Mouse (Mus musculus): ENCODE measurements around the gene Trappc12. TPM values are rescaled to one million over a fixed set of nuclear protein-coding genes. Genes with fewer than 3 reads are reported as not detected.

Trappc12 gene
- total RNA-seq, 2 experiments from 2014 or later: 49.1 to 64.0 TPM

DNA sequence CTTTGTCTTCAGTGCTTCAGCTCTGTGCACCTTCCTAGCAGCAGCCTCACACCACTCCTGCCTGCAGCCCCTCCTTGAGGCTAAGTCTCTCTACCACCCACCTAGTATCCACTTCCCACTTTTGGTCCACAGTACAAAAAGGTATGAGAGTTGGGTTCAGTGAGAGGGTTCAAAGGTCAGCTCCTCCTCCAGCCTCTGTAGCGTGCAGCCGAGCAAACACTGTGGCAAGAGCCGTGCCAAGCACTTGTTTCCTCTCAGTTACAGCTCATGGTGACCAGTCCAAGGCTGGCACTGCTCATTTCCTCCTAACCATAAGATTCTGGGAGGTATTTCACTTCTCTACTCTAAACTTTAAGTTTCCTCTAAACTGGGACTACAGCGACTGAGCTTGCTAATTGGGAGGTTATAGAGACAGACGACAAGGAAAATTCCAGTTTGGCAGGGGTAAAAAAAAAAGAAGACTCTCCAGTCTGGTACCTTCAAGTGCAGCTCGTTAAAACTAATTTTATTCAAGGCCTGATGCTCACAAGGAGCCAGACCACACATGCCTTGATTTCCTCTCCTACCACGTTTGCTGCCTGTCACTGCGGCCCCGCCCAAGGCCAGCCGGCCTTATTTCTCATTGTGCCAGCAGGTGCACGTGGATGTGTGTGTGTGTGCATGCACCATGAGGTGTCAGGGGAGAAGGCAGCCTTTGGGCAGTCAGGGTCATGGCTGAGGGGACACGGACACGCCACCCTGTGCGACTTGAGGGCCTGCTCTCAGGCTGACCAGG, 52.3 kb downstream of the Trappc12 start:
- no peak for ATAC-seq (replicated peaks; ENCODE audit: low FRiP score, low TSS enrichment, poor library complexity, severe bottlenecking)

DNA sequence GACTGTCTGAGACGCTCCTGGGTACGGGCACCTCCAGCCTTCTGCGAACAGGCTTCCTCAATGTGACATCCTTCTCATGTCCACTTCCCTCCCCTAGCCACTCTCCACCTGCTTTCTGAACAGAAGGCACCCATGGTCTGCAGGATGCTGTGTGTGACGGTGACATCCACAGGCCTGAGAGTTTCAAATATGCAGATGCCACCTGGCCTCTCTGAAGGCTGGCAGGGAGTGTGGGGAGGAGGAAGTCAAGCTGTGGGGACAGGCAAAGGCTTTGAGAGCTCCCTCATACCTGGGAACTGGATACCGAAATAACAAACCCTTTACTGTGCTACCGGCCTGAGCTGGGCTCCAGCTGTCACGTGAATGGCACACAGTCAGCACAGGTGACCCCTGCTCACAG, 55.5 kb downstream of the Trappc12 start:
- no peak for ATAC-seq (replicated peaks; ENCODE audit: low FRiP score, low TSS enrichment, poor library complexity, severe bottlenecking)

DNA sequence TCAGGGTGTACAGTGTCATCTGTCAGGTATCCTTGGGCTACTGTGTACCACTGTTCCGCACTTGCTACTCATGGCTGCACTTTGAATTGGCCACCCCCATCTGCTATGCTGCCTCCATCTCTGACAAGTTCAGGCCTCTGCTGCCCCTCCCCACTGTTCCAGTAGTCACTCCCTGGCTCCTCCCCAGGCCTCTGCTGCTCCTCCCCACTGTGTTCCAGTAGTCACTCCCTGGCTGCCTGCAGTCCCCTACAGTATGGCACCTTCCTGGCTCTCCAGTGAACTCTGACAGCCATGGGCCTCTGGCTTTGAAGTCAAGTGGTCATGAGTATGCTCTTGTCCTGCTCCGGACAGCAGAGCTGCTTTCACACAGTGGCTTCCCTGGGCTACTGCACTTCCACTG, 56.0 kb downstream of the Trappc12 start:
- ATAC-seq (replicated peaks; ENCODE audit: low FRiP score, low TSS enrichment, poor library complexity, severe bottlenecking): no peak

DNA sequence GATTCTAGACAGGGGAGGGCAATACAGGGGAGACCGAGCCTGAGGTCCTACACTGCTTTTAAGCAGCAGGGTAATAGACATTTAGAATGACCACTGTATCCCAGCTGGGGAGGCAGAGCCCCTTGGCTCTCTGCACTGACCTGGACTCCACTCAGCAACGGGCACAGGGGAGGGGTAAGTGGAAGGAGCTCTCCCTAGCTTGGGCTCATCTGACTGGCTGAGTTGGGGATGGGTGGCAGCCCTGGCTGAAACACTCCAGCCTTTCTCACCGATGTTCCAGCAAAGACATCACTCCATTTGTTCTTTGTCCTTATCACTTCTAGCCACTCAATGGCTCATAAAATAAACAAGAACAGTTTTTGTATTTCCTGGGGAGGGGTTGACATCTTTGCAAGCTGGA, 56.5 kb downstream of the Trappc12 start:
- no peak for ATAC-seq (replicated peaks; ENCODE audit: low FRiP score, low TSS enrichment, poor library complexity, severe bottlenecking)

DNA sequence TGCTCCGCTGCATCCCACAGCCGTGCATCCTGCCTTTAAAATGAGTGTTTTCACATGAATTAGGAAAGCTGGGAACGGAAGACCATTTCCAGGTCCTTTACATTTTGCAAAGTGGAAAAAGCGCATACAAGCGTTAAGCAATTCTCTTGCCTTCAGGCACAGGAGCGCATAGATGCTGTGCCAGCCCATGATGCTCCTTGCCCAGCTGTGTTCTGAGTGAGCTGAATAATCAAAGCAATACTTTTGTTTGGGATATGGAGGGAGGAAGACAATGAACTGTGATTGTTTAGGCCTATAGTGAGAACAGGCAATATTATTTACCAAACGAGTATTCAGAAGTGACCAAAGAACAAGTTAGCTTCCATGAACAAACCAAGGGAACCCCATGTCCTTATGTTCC, 59.5 kb downstream of the Trappc12 start:
- ATAC-seq (replicated peaks; ENCODE audit: low FRiP score, low TSS enrichment, poor library complexity, severe bottlenecking): no peak

DNA sequence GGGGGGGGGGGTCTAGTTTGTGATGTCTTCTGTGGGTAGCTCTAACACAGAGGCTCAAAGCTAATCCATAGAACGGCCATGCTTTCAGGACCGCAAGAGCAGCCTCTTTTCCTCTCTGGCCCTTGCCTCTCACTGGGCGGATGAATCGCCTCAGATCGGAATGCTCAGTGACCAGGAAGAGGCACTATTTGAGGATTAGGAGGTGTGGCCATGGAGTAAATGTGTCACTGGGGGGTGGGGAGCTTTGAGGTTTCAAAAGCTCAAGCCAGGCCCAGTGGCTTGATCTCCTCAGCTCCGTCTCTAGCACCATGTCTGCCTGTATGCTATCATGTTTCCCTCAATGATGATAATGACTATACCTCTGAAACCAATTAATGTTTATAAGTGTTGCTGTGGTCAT, 61.3 kb downstream of the Trappc12 start:
- no peak for ATAC-seq (replicated peaks; ENCODE audit: low FRiP score, low TSS enrichment, poor library complexity, severe bottlenecking)

DNA sequence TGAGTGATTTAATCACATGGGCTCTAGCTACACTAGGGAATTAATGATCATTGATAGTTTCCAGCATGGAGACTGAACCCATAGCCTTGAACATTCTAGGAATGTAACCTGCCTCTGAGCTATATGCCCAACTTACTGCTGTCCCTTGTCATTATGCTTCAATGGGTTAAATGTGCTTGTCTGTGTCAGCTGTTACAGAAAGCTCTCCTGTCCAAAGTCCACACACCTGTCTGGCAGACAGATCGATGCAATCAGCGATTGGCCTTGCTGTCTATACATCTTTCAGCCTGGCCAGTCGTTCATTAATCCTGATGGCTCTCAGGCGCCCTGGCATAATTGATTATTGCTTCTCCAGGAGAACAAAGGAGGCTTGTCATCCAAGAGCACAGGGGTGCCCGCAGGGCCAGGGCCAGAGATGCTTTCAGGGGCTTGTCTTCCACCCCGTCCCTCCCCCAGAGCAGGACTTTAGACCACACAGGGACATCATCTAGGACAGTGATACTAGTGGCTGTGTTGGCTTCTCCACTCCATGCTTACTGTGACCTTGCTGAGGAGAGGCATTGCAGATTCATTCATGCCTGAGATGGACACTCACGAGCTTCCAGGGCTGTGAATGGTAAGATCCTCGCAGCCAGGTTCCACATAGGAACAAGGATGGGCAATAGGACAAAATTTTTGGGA, 63.9 kb downstream of the Trappc12 start:
- ATAC-seq (replicated peaks; ENCODE audit: low FRiP score, low TSS enrichment, poor library complexity, severe bottlenecking): no peak

DNA sequence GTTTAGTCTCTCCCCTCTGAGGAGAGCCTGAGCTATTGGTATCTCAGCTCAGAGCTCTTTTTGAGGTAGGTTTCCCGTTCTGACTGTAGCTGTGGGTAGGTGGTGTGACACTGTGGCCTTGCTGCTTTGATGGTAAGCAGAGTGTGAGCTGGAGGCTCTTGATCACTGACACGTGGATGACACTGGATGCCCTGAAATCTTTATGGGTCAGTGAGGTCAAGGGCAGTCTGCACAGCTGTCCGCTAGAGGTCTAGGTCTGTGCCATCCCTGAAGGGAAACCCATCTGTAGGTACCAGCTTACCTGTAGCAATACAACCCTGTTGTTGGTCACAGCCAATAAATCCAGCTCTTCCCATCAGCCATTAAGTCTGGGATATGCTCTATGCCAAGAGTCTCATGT, 64.5 kb downstream of the Trappc12 start:
- no peak for ATAC-seq (replicated peaks; ENCODE audit: low FRiP score, low TSS enrichment, poor library complexity, severe bottlenecking)

DNA sequence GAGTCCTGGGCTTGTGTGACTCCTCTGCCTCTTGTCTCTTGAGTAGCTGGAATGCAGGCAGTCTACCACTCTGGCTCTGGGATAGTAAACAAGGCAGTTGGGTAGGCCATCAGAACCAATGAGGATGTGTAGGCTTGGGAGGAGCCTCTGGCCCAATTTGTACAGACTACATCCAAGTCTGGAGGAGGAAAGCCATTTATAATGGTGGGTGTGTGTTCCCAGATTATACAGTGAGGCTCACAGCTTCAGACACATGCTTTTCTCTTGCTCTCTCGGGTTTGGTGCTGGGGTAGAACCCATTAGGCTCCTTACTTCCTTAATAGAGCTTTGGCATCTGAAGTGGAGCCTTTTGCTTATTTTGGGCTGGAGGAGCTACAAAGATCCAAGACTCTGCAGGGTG, 65.6 kb downstream of the Trappc12 start:
- no peak for ATAC-seq (replicated peaks; ENCODE audit: low FRiP score, low TSS enrichment, poor library complexity, severe bottlenecking)

DNA sequence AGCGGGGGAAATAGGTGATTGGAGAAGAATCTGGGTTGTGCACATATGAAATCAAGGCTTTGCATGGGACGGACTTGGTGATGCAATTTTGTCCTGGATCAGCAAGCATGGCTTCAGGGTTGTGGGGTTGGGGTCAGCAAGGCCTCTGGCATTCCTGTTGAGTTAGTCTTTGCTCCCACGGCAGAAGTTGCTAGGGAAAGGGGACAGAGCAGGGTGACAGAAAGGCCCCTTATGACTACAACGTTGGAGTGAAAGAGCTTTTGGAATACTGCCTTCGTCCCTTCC, 74.4 kb downstream of the Trappc12 start:
- ATAC-seq (replicated peaks; ENCODE audit: low FRiP score, low TSS enrichment, poor library complexity, severe bottlenecking): no peak

DNA sequence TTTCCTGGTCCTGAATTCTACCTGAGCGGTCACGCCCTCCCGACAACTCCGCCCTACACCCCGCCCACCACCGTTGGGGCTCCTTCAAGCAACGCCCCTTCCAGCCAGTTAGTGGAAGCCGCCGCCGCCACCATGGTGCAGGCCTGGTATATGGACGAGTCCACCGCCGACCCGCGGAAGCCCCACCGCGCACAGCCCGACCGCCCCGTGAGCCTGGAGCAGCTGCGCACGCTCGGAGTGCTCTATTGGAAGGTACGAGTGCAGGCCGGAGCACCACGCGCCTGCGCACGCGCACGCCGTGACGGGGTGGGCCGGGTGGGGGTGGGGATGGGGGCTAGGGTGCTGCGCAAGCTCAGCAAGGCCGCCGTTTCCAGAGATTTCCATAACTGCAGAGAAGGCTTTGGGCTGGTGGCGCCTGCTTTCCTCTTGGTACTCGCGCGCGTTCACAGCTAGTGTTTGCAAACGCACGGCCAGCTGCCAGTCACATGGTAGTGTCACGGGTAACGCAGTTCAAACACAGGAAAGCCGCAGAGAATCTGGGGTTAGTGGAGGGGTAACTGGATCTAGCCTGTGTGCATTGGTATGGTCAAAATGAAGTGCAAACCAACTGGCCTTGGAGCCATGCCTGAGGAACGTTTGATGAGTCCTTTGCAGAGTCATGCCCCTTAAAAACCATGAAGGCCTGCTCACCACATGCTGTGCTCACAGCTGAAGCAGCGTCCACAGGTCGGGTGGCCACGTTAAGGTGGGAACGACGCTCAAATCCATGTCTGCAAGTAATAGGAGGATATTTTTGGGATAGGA, 74.9 kb downstream of the Trappc12 start, which contains the start of gene Adi1:
Gene Adi1 (plus strand): TSS at position 111 of the 804 bp plus-strand sequence.
- ATAC-seq (replicated peaks; ENCODE audit: low FRiP score, low TSS enrichment, poor library complexity, severe bottlenecking): peak; percentile 95

DNA sequence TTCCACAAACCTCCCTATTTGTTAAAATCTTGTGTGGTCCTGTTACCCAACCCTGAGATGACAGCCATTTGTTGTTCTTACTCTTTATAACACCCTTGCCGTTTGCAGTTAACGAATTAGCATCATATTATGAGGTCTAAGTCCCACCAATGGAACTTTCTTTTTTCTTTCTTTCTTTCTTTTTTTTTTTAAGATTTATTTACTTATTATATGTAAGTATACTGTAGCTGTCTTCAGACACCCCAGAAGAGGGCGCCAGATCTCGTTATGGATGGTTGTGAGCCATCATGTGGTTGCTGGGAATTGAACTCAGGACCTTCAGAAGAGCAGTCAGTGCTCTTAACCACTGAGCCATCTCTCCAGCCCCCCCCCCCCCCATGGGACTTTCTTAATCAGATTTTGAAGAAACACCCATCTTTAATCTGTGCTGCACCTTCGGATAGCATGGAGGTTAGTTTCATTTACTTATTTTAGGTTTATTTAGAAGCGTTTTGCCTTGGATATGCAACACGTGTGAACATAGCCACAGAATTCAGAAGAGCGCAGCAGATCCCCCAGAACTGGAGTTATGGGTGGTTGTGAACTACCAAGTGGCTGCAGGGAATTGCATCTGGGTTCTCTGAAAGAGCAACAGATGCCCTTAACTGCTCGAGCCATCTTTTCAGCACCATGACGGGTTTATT, 76.1 kb downstream of the Trappc12 start:
- no peak for ATAC-seq (replicated peaks; ENCODE audit: low FRiP score, low TSS enrichment, poor library complexity, severe bottlenecking)

DNA sequence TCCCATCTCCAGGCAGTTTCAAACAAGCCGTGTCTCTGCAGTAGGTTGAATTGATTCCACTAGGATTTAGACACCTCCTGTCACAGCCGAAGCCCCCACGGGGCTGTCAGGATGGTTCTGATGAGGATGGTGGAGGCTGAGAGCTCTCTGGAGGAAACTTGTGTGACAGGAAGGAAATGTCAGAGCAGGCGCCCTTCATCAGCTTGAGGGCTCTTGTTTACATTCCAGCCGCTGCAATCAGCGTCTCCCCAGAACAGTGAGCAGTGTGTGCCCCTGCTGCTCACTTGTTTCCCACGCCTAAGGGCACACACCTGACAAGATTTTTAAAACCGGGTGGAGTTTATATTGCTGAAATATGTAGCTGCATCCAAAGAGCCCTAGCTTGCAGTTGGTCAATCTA, 83.0 kb downstream of the Trappc12 start:
- no peak for ATAC-seq (replicated peaks; ENCODE audit: low FRiP score, low TSS enrichment, poor library complexity, severe bottlenecking)

DNA sequence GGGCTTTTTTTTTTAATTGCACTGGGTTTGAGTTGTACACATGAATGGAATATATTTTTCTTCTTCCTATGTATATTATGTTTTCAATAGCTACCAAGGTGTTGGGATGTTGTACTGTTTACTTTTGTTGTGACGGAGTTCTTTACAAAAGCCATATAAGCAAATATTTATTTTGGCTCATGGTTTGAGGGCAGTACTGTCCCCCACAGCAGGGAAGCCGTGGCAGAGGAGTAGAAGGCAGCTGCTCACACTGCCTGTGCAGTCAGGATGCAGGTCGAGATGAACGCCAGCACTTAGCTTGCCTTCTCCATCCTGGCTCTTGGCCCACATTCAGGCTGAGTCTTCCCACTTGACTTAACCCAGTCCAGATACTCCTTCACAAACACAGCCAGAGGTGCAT, 83.5 kb downstream of the Trappc12 start:
- no peak for ATAC-seq (replicated peaks; ENCODE audit: low FRiP score, low TSS enrichment, poor library complexity, severe bottlenecking)

DNA sequence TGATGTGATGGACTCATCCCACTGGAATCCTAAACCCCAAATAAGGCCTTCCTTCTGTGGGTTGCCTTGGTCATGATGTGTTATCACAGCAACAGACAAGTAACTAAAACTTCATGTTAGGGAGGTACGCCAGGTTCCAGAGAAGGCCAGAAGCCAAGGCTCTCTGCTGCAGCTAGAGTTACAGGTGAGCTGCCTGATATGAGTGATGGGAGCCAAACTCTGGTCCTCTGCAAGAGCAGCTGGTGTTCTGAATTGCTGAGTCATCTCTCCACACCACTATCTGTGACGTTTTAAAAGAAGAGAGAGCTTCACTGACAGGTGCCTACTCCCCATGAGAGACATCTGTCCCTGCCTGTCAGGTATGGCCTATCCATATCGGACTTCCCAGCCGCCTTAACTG, 87.6 kb downstream of the Trappc12 start:
- no peak for ATAC-seq (replicated peaks; ENCODE audit: low FRiP score, low TSS enrichment, poor library complexity, severe bottlenecking)

DNA sequence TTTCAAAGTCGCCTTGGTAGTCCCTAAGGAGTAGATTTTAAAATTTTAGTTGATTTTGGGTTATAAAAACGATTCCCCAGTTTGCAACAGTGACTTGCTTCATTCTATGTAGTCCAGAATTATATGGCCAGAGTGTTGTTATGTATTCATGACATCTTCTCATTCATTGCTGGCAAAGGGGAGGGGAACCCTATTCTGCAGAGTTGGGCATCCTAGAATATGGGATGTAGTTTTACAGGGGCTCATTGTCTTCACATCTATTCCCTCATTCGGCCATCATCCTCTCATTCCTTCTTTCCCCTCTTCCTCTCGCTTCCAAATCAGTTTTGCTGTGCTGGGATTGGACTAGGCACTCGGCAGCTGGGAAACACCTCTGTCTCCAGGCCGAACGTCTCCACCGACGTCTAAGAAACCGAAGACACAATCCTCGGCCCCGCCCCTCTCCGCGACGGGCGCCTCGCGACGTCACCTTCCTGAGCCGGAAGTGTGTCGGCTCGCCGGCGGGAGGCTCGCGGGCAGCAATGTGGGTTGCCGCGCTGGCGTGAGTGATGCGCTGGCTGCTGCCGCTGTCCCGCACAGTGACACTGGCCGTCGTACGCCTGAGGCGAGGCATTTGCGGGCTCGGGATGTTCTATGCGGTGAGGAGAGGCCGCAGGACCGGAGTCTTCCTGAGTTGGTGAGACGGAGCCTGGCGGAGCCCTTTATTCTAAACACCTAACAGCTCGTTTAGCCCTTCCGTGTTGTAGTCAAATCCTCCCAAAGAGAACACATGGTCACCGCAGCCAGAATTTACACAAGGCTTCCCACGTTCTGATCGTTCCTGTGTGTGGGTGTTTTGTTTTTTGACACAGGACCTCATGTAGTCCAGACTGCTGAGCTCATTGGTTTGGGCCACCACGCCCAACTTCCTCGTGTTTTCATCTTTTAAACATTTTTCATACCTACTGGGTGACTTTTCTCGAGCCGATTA, 100.8 kb downstream of the Trappc12 start, which contains the start of gene Rnaseh1:
Gene Rnaseh1 (plus strand): TSS at position 462 of the 970 bp plus-strand sequence.
- ATAC-seq (replicated peaks; ENCODE audit: low FRiP score, low TSS enrichment, poor library complexity, severe bottlenecking): peak; percentile 99
